Mouse (Mus musculus): ENCODE measurements around the gene Fam163b.
A peak's percentile ranks its signal among the peaks of the same experiment; 100 is the strongest.

The Fam163b gene

DNA sequence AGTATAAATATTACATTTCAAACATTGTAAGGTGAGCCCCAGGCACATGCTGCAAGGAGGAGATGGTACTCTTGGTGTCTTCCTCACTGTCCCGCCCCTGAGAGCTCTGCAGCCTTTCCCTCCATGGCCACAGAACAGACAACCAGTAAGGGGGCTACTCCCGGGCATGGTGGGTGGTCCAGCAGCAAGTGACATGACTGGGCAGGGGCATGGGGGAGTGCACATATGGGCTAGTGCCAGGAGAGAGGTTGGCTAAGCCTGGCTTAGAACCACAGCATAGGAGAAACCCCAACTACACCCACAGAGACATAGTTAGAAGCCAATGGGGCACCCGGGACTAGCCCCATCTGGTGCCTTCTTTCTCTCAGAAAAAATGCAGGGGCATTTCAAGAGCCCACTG, 6.0 kb downstream of the Fam163b start:
- no peak for DNase-seq (ENCODE audit: inconsistent age in 2 of 2, low spot score in 1 of 2)

DNA sequence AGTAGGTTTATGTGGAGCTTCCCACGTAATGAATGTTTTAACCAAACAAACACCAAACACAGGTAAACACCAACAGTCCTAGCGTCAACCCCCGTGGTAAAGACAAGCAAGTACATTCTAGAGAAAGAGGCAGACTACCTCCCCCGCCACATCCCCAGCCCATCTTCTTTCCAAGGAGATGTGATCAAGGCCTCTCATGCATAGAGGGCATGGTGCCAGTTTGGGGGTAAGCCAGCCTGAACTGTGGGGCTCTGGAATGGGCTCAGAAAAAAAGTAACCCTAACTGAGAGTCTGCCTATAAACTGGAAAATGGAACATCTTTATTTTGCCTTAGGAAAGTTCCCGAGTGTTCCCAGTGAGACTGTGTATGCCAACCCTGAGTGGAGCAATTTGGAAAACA, 6.4 kb downstream of the Fam163b start:
- DNase-seq (ENCODE audit: inconsistent age in 2 of 2, low spot score in 1 of 2), result no peak

DNA sequence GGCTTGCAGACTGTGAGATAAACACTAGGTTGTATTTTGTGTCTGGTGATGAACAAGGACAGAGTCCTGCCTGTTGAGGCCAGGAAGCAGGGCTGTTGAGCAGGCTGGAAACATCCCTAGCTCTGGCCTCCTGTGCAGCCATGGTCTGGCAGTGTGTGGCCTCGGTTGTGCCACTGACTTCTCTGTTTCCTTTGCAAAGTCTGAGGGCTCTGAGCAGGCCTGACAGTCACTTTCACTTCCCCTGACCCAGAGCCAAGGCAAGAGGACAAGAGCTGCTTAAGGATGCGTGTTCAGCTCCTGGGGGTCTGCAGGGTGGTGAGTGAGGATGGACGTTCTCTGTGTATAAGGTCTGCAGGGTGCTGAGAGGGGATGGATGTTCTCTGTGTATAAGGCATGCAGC, 13.3 kb downstream of the Fam163b start:
- no peak for DNase-seq (ENCODE audit: inconsistent age in 2 of 2, low spot score in 1 of 2)

DNA sequence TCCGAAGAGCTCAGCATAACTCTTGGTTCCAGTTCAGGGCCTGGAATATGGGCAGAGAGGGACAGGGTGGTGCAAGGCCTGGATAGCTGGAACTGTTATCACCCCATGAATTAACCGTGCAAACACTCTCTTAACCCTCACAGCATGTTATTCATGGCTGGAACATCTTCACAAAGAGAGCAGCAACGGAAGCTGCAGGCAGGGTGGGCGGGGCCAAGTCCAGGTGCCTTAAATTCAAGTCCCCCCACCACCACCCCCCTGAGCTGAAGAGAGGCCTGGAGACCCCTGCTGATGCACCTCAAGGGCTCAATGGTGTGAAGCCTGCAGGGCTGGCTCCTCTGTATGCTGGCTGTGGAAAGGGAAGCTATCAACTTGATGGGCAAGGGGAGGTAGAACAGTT, 15.8 kb downstream of the Fam163b start:
- DNase-seq (ENCODE audit: inconsistent age in 2 of 2, low spot score in 1 of 2), result no peak

DNA sequence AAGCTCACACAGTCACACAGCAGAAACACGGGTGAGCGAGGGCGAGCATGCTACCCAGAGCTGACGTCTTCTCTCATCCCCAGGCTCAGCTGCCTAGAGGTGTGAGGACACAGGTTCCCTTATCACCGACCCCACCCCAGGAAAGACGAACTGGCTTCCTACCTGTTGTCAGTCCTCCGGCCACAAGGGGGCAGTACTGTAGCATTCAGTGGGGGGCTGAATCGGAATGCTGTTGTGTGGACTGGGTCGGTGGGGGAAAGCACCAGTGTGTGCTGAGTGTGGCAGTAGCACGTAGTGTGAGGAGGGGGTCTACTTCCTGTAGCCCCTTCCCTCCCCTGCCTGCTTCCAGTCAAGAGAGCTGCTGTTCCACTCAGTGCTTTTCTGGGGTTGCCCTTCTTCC, 16.3 kb downstream of the Fam163b start:
- peak; percentile 47 to 87 for DNase-seq (ENCODE audit: inconsistent age in 2 of 2, low spot score in 1 of 2)

DNA sequence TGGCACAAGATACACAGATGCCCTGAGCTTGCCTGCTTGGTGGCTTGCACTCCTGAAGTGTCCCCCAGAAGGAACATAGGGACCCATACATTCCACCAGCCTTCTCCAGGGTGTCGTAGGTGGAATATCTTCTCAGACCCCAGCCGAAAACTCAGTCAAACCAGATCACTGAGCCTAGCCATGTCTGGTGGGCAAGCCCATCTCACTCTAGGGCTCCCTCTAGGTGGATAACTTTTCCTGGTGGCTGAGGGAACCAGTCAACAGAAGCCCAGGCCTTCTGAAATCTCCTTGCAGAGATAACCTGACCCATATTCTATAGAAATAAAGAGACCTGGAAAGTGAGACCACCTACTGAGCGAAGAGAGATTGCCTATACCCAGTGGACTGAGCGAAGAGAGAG, 19.2 kb downstream of the Fam163b start:
- DNase-seq (ENCODE audit: inconsistent age in 2 of 2, low spot score in 1 of 2), result no peak

DNA sequence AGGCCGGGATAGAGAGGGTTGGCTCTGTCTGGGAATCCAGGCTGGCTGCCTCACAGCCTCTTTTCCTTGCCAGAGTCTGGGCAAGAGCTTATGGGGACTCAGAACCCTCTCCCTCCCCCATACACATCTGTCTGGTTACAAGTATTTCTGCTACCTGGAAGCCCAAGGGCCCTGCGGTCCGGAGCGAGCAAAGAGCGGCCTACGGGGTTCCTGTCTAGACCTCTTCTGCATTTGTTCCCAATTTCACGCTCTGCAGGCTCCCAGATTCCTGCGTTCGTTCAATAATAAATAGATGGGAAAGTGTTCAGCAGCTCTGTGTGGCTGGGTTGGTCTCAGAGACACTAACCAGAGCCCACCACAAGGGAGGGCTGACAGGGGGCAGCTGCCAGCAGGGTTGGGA, 19.7 kb downstream of the Fam163b start:
- DNase-seq (ENCODE audit: inconsistent age in 2 of 2, low spot score in 1 of 2), result no peak

DNA sequence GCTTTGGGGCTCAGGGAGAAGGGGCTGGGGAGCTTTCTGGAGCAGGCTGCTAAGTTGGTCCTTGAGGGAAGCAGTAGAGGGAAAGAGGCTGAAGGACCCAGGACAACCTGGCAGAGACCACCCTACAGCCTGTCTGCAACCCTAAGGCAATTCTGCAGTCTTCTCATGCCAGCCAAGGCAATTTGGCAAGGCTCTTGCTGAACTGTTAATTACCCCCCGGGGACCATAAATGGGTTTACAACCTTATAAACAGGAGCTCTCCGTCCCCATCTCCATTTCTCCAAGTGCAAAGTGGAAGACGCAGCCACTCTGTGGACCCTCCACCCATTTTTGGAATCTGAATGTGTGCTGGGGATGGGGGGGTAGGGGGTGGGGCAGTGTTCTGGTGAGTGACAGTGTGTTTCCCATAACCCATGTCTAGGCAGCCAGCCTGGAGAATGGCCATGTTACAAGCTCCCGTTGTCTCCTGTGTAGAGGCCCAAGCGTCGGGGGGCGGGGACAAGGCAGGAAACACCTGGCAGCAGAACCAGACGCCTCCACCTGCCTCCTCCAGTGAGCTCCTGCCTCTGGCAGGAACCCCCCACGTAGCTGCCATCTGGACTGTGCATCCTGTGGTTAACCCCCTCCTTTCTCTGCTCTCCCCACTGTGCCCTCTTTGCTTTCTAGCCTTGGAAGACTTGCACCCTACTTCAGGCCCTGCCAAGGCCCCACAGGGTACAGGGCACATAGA, 20.5 kb downstream of the Fam163b start:
- DNase-seq (ENCODE audit: inconsistent age in 2 of 2, low spot score in 1 of 2), result no peak

DNA sequence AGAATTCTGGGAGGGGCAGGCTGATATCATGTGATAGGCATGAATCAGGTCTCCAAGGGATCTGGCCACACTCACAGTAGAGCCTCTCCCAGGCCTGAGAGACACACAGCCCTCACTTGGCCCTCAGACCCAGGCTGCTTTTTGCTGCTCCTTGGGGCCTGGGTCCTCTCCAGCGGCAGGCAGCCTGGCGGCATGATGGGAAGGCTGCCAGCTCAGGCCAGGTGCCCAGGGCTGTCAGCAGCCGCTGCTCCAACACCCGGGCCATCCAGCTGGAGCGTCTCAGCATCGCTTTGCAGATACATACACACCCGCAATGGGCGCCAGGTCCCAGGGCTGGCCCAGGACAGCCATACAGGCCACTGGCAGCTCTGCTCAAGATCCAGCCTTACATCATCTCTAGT, 22.1 kb downstream of the Fam163b start:
- DNase-seq (ENCODE audit: inconsistent age in 2 of 2, low spot score in 1 of 2), result no peak

DNA sequence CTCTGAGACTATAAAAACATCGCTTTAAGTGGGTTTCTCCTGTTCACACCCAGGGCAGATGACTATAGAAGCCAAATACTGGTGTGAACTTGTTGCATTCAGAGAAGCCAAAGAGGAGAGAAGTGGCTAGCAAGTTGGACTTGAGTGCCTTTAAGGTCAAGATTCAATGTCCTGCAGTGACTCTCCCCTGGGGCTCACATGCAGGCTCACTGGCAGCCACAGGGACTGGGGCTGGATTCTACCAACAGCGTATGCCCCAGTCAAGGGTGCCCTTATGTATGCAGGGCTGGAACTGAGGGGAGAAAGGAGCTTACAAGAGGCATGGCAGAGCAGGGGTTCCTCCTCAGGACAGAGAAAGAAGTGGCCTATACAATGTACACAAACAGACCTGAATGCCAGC, 22.5 kb downstream of the Fam163b start:
- DNase-seq (ENCODE audit: inconsistent age in 2 of 2, low spot score in 1 of 2), result peak in 1 of 2 experiments; percentile 31

DNA sequence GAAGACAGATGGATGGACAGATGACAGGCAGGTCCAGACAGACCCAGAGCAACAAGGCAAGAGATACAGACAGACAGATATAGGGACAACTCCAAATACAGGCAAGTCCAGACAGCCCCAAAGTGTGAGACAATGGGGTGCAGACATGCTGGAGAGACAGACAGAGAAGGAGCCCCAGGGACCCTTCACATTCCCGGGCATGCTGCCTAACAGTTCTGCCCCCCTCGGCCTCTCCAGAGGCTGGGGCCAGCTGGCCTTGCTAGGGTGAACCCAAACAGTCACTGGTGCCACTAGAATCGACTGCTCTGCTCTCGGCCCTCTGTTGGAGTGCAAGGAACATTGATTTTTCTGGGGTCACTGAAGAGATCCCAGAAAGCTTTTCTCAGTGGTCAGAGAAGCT, 23.8 kb downstream of the Fam163b start:
- DNase-seq (ENCODE audit: inconsistent age in 2 of 2, low spot score in 1 of 2), result no peak

DNA sequence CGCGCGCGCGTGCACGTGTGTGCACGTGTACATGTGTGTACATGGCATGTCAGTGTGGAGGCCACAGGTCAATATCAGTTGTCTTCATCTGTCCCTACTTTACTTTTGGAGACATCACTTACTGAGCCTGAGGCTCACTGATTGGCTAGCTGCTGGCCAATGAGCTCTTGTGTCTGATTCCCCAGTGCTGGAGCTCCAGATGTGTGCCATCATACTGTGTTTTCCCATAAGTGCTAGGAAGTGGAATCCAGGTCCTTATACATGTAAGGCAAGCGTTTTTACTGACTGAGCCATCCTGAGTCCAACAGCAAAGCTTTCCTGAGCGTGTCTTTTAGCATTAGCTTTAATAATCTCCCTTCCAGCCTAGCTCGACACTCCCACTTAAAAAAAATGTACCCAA, 28.1 kb downstream of the Fam163b start:
- no peak for DNase-seq (ENCODE audit: inconsistent age in 2 of 2, low spot score in 1 of 2)

DNA sequence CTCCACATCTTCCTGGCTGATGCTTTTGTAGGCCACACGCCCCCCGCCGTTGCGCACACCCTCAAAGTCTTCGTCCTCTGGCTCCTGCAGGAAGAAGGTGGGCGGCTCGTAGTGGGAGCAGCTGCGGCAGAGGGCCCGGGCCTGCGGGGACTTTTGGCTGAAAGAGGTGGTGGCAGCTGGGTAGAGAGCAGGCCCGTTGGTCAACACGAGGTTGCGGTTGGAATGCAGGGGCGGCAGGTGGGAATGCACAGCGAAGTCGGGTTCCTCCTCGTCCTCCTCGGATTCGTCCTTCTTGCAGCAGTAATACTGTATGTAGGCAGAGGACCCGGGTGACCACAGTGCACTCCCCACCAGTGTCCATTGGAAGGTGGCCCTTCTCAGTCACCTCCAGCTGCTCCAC, 29.7 kb downstream of the Fam163b start:
- DNase-seq (ENCODE audit: inconsistent age in 2 of 2, low spot score in 1 of 2), result no peak

DNA sequence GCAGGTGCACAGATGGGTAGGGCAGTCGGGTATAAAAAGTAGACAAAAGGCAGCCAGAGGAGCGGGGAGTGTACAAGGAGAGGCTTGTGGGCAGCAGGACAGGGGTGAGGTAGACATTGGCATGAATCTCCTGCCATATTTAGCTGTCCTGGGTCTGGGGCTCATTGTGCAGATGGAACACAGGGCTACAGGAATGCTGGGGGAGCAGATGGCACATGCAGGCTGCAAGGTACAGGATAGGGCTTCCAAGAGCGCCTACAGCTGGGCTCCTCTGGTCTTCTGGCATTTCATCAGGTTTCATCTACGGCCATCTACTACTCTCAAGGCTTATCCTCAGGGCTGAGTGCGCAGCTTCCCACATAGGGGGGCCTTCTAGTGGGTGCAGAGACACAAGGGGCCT, 33.2 kb downstream of the Fam163b start:
- no peak for DNase-seq (ENCODE audit: inconsistent age in 2 of 2, low spot score in 1 of 2)

DNA sequence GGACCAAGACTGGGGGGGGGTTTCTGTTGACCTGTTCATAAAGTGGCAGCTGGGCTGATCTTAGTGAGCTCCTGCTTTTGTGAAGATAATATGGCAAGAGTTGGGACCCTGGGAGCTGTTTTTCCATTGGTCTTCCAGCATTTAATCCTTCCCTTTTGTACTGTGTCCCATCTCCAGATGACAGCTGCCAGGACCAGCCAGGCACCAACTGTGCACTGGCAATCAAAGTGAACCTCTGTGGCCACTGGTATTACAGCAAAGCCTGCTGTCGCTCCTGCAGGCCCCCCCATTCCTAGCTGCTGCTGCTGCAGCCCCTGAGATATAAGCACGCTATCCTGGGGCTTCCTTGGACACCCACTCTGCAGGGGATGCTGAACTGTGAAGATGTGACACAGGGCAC, 34.1 kb downstream of the Fam163b start:
- DNase-seq (ENCODE audit: inconsistent age in 2 of 2, low spot score in 1 of 2), result no peak

DNA sequence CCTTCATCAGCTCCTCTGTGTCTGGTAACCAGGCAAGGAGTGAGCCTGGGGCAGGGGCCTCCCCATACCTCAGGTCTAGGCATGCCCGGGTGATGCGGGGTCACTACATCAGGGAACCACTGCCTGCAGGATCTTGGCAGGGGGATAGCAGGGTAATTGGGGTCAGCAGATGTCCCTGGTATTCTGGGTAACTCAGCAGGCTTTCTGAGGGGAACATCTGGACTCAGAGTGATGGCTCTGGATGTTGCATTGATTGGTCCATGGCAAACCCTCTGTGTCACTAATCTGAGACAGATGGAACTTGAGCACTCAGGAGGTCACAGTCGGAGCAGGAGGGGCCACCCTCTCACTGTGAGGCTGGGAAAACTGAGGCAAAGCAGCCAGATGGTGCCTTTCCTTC, 35.5 kb downstream of the Fam163b start:
- DNase-seq (ENCODE audit: inconsistent age in 2 of 2, low spot score in 1 of 2), result no peak

DNA sequence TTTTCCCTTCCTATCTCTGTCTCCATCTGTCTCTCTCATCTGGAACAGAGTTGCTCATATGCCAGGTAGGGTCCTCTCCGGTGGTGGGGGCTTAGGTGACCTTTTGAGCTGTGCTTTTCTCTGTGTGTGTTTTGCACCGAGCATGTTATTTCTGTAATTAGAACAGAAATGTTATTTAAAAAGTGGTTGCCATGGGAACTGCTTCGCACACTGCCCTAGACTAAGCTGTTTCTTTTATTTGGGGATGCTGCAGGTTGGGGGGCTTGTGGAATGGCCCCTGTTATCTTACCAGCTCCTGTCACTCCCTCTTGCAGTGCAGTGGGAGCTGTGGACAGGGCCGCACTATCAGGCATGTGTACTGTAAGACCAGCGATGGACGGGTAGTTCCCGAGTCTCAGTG, 38.7 kb downstream of the Fam163b start:
- no peak for DNase-seq (ENCODE audit: inconsistent age in 2 of 2, low spot score in 1 of 2)

DNA sequence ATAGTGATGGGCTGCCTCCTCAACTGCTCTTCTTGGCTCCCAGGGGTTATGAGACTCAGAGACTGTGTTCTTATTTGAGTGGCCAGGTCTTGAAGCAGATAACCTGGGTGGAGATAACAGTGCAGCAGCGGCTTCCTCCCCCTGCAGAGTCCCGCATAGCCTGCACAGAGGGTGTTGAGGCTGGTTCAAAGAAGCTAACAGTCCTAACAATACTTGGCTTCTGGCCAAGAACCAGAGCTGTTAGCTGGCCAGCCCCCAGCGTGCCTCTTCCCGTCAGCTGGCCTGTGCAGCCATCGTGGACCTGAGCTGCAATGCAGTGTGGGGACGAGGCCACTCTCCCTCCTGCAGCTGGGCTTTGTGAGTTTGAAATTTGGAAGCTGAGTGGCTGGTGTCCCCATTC, 44.5 kb downstream of the Fam163b start:
- peak; percentile 48 to 55 for DNase-seq (ENCODE audit: inconsistent age in 2 of 2, low spot score in 1 of 2)

DNA sequence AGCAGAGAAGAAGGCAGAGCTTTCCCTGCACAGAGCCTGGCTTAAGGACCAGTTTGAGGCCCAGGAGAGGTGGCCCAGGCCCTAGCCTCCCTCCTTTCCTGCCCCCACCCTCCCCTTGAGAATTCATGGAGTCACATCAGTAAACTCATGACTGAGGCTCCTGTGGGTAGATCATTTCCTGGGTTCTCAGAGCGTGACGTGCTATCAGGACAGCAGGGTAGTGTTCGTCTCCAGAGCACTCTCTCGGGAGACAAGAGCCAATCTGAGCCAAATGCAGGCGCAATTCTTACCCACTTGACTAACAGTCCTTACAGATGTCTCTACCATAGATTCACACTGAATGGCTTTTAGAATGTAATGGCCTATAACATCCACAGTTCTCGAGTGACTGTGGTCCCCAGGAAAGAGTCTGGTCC, 45.0 kb downstream of the Fam163b start:
- no peak for DNase-seq (ENCODE audit: inconsistent age in 2 of 2, low spot score in 1 of 2)

DNA sequence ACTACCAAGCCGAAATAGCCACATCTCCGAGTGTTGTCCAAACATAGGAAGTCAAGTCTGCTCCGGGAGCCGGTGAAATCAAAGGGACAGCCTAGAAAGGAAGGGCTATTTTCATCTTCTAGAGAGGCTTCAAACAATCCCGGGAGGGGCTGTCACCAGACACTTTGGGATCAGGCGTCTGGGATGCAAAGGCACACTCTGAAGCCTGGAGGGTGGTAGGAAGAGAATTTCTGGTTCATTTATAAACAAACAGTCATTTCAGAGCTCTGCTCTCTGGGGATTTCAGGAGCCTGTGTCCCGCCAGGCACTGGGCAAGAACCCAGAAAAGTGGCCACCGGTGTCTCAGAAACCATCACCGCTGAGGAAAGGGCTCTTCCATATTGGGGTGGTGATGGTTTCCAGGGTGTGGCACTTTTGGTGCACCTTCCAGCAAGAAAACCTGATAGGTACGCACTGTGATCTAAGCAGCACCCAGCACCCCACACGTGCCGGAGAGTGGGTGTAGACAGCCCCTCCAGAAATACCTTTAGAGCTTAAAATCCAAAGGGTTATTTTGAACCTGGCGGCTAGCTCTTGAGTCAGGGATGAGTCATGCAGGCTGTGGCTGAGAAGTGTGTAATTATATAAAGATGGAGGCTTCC, 45.8 kb downstream of the Fam163b start:
- peak; percentile 19 to 55 for DNase-seq (ENCODE audit: inconsistent age in 2 of 2, low spot score in 1 of 2)

DNA sequence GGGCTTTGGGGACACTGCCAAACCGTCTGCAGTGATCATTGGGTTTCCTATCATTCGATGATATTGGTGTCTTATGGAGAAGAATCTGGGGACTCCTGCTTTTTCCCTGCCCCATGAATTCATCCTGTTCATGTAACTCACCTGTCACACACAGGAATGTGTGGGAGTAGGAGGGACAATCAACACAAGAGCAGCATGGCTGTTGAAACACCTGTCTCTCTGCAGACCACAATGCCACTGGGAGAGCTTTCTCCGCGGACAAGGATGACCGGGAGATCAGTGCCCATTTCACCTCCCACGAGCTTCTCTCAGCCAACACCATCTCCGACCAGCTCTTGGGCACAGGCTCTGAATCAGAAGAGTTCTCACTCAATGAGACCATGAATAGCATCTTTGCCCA, 47.1 kb downstream of the Fam163b start:
- DNase-seq (ENCODE audit: inconsistent age in 2 of 2, low spot score in 1 of 2), result no peak

DNA sequence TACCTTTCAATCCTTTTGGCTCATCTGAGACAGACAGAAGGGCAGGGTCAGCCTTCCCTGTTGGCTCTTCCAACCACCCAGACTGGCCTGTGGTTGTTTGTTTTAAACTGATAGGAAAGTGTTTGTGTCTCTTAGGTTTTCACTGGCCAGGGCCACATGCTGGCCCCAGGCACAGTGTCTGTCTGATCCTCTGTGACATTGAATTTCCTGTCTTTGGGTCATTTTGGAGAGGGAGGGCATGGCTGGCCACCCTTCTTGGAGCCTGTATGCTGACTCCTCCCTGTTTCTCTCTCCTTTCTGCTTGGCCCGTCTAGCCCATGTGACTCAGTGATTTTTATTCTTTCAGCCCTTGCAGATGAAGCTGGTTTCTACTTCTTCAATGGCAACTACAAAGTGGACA, 53.1 kb downstream of the Fam163b start:
- no peak for DNase-seq (ENCODE audit: inconsistent age in 2 of 2, low spot score in 1 of 2)

DNA sequence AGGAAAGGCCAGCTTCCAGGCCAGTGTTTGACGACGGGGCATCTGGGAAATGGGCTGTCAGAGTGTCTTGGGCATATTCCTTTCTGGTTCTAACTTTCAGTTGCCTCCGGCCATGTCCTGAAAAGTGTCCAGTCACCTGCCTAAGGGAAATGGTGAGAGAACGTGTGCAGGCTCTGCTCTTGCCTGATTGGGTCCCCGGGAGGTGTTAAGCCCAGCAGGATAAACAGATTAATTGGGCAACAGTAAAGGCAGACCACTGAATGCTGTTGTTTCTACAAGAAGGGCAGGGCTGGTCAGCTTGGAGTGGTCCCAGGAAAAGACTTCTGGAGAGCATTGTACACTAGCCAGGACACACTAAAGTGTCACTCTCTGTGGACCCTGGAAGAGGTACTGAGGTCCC, 53.6 kb downstream of the Fam163b start:
- no peak for DNase-seq (ENCODE audit: inconsistent age in 2 of 2, low spot score in 1 of 2)
